Mouse (Mus musculus) kidney, postnatal 0 days (tissue): Measurements from ENCODE around the gene Gpa33. TPM values are rescaled to one million over a fixed set of nuclear protein-coding genes. Genes with fewer than 3 reads are reported as not detected.
A peak's percentile ranks its signal among the peaks of the same experiment; 100 is the strongest.

Source experiments
- ATAC-seq: fragments of 200-750 bp; cut with Nextera tagmentation; replicated peaks from 2 replicates; pipeline ENCODE4 v1.8.0; 2017; ENCODE audit warnings: low read depth, moderate number of reproducible peaks, moderate TSS enrichment, moderate library complexity; ENCODE audit not compliant: low FRiP score
- DNase-seq: peaks from one replicate; pipeline ENCODE4 v3.0.0-alpha.2; 2016; ENCODE audit warnings: low spot score
- H3K27ac ChIP-seq: fragments of 300-500 bp; sonication (generic); 2 replicates; pipeline ENCODE4 v1.5.1; 2014; ENCODE audit warnings: mild to moderate bottlenecking
- H3K27me3 ChIP-seq: fragments of 300-500 bp; sonication (generic); 2 replicates; pipeline ENCODE4 v1.6.1; 2014; ENCODE audit warnings: low read length, mixed read lengths; ENCODE audit not compliant: insufficient read depth
- H3K36me3 ChIP-seq: fragments of 300-500 bp; sonication (generic); 2 replicates; pipeline ENCODE4 v1.6.1; 2014; ENCODE audit warnings: low read length, mixed read lengths; ENCODE audit not compliant: insufficient read depth
- H3K4me1 ChIP-seq: fragments of 300-500 bp; sonication (generic); replicated peaks from 2 replicates; pipeline ENCODE4 v1.6.1; 2014; ENCODE audit warnings: antibody characterized with exemption, low read length, mixed read lengths; ENCODE audit not compliant: insufficient read depth
- H3K4me2 ChIP-seq: fragments of 300-500 bp; sonication (generic); 2 replicates; pipeline ENCODE4 v1.6.1; 2014; ENCODE audit warnings: mild to moderate bottlenecking, low read length, moderate library complexity, mixed read lengths
- H3K4me3 ChIP-seq: fragments of 300-500 bp; sonication (generic); replicated peaks from 2 replicates; pipeline ENCODE4 v1.5.1; 2014; ENCODE audit warnings: low read depth, low read length
- H3K9ac ChIP-seq: fragments of 300-500 bp; sonication (generic); 2 replicates; pipeline ENCODE4 v1.6.1; 2014; ENCODE audit warnings: low read depth, low read length
- H3K9me3 ChIP-seq: fragments of 300-500 bp; sonication (generic); replicated peaks from 2 replicates; pipeline ENCODE4 v1.6.1; 2016; ENCODE audit warnings: low read length, inconsistent platforms, mixed read lengths
- CTCF ChIP-seq: IDR thresholded peaks from 2 replicates; pipeline ENCODE4 v1.5.1; 2016; ENCODE audit warnings: antibody characterized with exemption, low read depth, mild to moderate bottlenecking, moderate library complexity
- WGBS: fragments of 180-500 bp; shearing (Covaris S2); extraction: QIAGEN DNeasy Blood & Tissue Kit; methylation state at CpG from one replicate; pipeline ENCODE4 v1.1.7; 2014; 5-methylcytosine and 5-hydroxymethylcytosine counted together
- polyA plus RNA-seq: library from polyadenylated mRNA; unstranded; fragments of >200 nt; fragmentation: Nextera tagmentation; extraction: Ambion mirVana; gene quantifications from 2 replicates; pipeline ENCODE4 v1.2.1, GENCODE M21; 2015

Gpa33 gene
- polyA plus RNA-seq, 1 experiment from 2014 or later: 1.1 TPM

- no peaks in the 10 kb centered on the region for H3K4me1 ChIP-seq
- no peak overlapping the region for H3K27ac ChIP-seq
- ATAC-seq (no peak), DNase-seq (no peak)
- WGBS: 59% methylated on average over 13 of the region's 13 CpGs
- no peak overlapping the region for H3K4me3 ChIP-seq
- H3K9ac ChIP-seq: no peak overlapping the region
- no peaks in the 10 kb centered on the region for H3K27me3 ChIP-seq
- no peak overlapping the region for H3K4me2 ChIP-seq
- no peak for TF ChIP-seq CTCF
- H3K36me3 ChIP-seq: no peaks in the 10 kb centered on the region
- H3K9me3 ChIP-seq: no peaks in the 10 kb centered on the region
Measured at GRCm38 (mm10) chr1:166117866-166118639, 12.0 kb upstream of the Gpa33 start.

DNA sequence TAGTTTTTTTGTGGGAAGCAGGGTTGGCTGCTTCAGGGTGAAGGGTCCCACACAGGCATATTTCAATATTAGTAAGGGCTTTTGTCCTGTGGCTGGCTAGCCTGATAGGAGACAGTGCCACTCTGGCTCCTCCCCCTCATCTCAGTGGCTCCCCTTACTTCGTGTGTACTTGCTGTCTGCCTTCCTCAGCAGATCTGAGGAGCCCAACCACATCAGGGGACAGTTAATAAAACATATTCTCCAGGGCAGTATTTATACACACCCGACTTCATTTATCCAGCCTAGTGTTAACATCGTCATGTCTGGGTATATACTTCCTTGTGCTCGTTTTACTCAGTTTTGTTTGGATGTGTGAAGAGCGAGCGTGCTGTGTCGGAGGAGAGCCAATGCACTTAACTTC is 7.9 kb upstream of the Gpa33 start:
- 66% methylated on average over 7 of the region's 7 CpGs for WGBS
- no peaks in the 10 kb centered on the region for H3K4me1 ChIP-seq
- no peaks in the 10 kb centered on the region for H3K36me3 ChIP-seq
- H3K4me2 ChIP-seq: no peak overlapping the region
- H3K9ac ChIP-seq: no peak overlapping the region
- H3K9me3 ChIP-seq: no peaks in the 10 kb centered on the region
- no peak overlapping the region for H3K27ac ChIP-seq
- H3K27me3 ChIP-seq: no peaks in the 10 kb centered on the region
- H3K4me3 ChIP-seq: no peak overlapping the region
- no peak for DNase-seq
- no peak for ATAC-seq
- no peak for TF ChIP-seq CTCF

- WGBS: 91% methylated on average over 1 of the region's 1 CpGs
- Histone ChIP-seq H3K4me3 (no peak overlapping the region), H3K27ac (no peak overlapping the region), H3K27me3 (no peaks in the 10 kb centered on the region), H3K4me1 (no peaks in the 10 kb centered on the region; the same call in 1 of the 2 replicates), H3K9ac (no peak overlapping the region), H3K36me3 (no peaks in the 10 kb centered on the region), H3K4me2 (no peak overlapping the region), H3K9me3 (no peaks in the 10 kb centered on the region)
- ATAC-seq (no peak), DNase-seq (no peak)
- 0 out of 2 replicates have a peak, but pooled peaks have one; percentile 3 for TF ChIP-seq CTCF
Measured at GRCm38 (mm10) chr1:166123045-166123444, 7.0 kb upstream of the Gpa33 start.

DNA sequence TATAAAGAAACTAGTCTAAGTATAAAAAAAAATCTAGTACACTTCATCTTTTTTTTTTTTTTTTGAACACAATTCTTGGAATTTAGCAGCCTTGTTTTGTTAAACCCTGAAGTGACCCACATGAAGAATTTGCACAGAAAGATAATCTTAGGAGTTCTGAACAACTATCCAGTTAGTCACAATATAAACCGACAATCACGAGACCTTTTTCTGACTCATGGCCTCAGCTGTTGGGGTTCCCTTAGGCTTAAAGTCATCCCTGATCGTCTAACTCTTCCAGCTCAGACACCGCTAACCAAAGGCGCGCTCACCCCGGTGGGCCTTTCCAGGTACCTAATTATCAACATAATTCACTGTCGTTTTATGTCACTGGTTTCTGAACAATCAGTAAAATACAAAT is 6.3 kb upstream of the Gpa33 start:
- DNase-seq: no peak
- H3K9me3 ChIP-seq: no peaks in the 10 kb centered on the region
- ATAC-seq: no peak
- H3K27me3 ChIP-seq: no peaks in the 10 kb centered on the region
- TF ChIP-seq CTCF: no peak
- H3K4me3 ChIP-seq: no peak overlapping the region
- H3K4me2 ChIP-seq: no peak overlapping the region
- H3K9ac ChIP-seq: no peak overlapping the region
- WGBS: 88% methylated on average over 8 of the region's 8 CpGs
- H3K36me3 ChIP-seq: no peaks in the 10 kb centered on the region
- H3K27ac ChIP-seq: no peak overlapping the region
- H3K4me1 ChIP-seq: no peaks in the 10 kb centered on the region; the same call in 1 of the 2 replicates

- Histone ChIP-seq H3K4me1 (no peaks in the 10 kb centered on the region; the same call in 1 of the 2 replicates), H3K4me2 (no peak overlapping the region), H3K27me3 (no peaks in the 10 kb centered on the region), H3K27ac (no peak overlapping the region), H3K36me3 (no peaks in the 10 kb centered on the region), H3K9me3 (no peaks in the 10 kb centered on the region), H3K9ac (no peak overlapping the region), H3K4me3 (no peak overlapping the region)
- no peak for ATAC-seq
- peak; percentile 3 for DNase-seq
- WGBS: 72% methylated on average over 8 of the region's 8 CpGs
- no peak for TF ChIP-seq CTCF
Measured at GRCm38 (mm10) chr1:166124932-166125593, 5.0 kb upstream of the Gpa33 start.

DNA sequence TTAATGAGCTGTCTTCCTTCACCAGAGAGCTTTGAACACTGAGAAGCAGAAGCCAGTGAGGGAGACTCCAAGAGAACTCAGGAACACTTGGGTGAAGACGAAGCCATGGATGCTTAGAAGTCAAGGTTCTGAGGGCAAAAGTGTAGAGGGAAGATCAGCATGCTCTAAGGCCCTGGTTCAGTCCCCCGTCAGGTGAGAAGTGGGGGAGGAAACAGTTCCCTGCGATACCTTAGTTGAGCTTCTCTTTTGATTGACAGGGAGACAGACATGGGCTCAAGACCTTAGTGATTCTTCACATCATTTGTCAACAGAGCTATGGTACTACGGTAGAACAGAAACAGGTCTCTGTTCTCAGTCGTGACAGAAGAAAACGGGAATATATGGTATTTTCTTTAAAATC is 3.7 kb upstream of the Gpa33 start:
- no peaks in the 10 kb centered on the region for H3K27me3 ChIP-seq
- no peak overlapping the region for H3K27ac ChIP-seq
- no peaks in the 10 kb centered on the region; the same call in 1 of the 2 replicates for H3K4me1 ChIP-seq
- H3K4me3 ChIP-seq: no peak overlapping the region
- no peak for TF ChIP-seq CTCF
- no peaks in the 10 kb centered on the region for H3K36me3 ChIP-seq
- DNase-seq: no peak
- no peak overlapping the region for H3K4me2 ChIP-seq
- WGBS: 89% methylated on average over 6 of the region's 6 CpGs
- ATAC-seq: no peak
- no peaks in the 10 kb centered on the region for H3K9me3 ChIP-seq
- H3K9ac ChIP-seq: no peak overlapping the region
